Mouse (Mus musculus): ENCODE measurements around the gene Rsc1a1.
A peak's percentile ranks its signal among the peaks of the same experiment; 100 is the strongest.

The Rsc1a1 gene

DNA sequence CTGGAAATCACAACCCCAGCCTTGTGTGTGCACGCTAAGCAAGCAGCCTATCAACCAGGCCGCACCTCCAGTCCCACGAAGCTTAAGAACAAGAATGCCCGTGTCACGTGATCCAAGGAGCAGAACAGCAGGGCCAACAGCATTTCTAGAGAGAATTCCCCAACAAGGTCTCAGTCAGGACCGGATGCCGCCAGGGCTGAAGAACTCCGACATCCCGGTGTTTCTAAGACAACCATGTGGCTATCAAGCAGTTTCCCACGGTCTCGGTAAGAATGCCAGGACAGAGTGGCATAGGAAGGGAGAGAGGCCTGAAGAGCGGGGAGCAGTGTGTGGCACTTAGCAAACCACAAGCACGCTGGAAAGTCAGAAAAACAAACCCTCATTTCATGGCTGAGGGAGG, 31.6 kb downstream of the Rsc1a1 start:
- DNase-seq (ENCODE audit: low spot score in 2 of 2): no peak

DNA sequence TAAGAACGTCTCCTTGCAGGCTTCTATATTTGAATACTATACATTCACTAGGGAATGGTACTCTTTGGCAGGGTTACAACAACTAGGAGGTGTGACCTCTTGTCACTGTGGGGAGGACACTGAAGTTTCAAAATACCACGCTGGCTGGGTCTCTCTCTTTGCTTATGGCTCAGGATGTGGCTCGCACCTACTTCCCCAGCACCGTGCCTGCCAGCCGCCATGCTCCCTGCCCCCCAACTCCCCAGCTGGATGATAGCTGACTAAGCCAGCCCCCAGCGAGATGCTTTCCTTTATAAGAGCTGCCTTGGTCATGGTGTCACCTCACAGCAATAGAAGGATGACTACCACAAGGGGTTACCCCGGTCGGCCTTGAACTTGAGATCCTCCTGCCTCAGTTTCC, 32.4 kb downstream of the Rsc1a1 start:
- no peak for DNase-seq (ENCODE audit: low spot score in 2 of 2)

DNA sequence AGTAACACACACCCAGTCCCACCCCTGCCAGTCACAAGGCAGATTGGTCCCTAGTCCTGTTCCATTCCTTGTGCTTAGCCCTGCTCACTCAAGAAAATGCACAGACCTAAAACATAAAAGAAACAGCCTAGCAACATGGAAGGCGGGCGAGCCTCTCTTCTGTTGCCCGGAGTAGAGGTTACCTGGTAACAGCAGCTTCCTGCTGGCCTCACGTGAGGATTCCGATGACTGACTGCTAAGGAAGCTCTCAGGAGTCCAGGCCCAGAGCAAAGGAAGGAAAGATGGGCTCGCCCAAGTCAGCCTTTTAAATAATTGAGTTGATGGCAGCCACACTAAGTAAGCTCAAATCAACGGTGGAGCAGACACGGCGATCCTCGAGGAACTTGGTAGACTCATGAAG, 33.5 kb downstream of the Rsc1a1 start:
- DNase-seq (ENCODE audit: low spot score in 2 of 2): no peak

DNA sequence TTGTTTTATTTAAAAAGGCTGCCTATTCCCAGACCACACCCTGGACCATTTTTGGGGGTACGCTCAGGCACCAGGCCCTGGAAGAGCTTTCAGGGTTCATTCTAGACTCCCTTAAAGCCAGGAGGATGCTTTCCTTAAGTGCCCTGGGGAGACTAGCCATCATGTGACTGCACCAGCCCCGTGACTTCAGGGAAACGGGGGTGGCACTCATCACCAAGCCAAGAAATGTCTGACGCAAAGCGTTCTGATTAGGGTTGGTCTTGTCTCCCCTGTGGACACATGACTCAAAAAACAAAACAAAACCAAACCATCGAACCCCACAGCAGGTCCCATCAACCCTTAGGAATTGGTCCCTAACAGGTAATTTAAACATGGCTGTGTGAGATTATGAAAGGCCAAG, 34.1 kb downstream of the Rsc1a1 start:
- DNase-seq (ENCODE audit: low spot score in 2 of 2): no peak

DNA sequence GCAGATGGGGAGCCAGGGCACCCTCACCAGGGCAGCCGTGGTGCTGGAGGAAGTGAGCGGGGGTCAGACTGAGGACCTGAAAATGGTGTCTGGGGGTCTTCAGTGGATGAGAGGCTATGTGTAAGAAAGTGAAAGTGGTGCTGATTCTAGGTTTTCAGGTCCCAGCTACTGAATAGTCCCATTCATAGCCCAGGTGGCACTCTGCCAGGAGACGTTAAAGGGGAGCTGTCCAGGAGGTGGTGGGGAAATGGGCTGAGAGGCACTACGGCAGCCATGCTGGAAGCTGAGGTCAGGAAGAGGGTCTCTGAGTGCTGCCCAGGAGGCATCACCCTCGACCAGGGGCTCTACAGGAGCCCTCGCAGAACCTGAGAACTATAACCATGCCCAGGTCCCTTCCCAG, 36.2 kb downstream of the Rsc1a1 start:
- DNase-seq (ENCODE audit: low spot score in 2 of 2): no peak

DNA sequence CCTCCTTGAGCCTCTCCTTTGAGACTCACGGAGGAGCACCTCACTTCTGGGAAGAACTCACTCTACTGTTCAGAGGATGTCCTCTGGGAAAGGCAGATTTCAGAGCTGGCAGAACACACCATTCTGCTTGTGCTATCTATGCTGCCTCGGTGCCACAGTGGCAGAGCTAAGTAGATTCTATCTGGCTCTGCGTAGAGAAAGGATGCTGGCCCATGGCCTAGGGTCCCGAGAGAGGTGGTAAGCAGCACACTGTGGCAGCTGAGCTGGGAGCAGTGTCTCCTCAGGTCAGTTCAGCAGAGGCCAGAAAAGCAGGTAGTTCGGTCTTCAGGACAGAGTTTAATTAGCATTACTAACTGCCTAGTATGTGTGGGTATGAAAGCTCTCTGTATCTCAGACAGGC, 37.1 kb downstream of the Rsc1a1 start:
- no peak for DNase-seq (ENCODE audit: low spot score in 2 of 2)

DNA sequence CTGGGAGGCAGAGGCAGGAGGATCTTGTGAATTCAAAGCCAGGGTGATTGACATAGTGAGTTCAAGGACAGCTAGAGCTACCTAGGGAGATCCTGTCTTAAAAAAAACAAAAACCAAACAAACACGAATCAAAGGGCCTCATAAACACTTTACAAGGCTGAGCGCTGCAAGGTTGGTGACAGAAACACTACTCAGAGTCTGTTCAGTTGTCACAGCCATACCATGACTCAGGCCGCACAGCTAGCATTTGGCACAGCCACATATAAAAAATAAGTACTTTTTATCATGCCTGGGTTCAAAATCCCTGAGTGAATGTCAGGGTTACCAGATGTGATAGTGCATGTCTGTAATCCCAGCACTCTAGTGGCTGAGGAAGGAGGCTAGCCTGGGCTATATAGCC, 38.2 kb downstream of the Rsc1a1 start:
- DNase-seq (ENCODE audit: low spot score in 2 of 2): no peak

DNA sequence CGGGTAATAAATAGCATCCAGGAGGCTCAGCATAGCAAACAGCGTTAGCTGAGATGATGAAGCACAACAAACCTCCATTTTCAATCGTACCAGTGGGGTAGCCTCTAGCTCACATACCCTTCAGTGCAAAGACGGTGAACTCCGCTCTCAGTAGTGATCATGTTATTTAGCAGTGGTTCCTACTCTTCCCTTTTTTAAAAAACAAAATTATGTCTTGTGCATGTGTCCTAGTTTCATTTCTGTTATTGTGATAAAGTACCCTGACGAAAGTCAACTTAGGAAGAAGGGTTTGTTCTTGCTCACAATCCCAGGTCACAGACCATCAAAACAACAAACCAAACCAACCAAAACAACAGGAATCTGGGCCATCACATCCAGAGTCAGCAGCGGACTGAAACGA, 39.4 kb downstream of the Rsc1a1 start:
- DNase-seq (ENCODE audit: low spot score in 2 of 2): no peak

DNA sequence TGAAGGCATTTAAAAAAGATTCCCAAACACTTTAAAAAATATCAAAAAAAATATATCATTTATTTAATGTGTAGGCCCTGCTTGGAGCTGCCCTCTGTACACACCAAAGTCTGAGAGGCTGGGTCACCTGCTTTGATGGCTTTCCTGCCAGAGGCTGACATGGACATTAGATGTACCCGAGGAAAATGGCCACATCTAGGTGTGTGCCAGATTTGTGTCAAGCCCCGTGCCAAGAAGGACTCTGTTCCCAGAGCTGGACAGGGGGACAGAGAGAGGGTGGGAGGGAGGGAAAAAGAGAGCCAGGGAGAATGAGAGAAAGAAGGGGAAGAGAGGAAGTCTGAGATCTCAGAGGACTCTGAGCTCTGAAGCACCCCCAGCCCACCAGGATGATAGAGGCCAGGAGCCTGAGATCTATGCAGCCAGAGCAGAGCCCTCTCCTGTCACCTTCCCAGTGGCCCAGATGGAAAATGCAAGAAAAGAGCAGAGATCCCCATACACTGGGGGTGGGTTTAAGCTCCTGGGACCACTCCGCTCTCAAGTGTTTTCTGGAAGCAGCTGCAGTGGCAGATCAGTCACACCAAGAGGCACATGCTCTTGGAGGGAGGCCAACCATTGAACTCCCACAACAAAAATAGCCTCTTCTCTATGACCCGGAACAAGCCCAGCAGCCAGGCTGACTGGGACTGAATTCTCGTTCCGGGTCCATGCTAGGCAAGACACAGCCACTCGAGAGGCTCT, 42.1 kb downstream of the Rsc1a1 start:
- DNase-seq (ENCODE audit: low spot score in 2 of 2): peak in 1 of 2 experiments; percentile 71

DNA sequence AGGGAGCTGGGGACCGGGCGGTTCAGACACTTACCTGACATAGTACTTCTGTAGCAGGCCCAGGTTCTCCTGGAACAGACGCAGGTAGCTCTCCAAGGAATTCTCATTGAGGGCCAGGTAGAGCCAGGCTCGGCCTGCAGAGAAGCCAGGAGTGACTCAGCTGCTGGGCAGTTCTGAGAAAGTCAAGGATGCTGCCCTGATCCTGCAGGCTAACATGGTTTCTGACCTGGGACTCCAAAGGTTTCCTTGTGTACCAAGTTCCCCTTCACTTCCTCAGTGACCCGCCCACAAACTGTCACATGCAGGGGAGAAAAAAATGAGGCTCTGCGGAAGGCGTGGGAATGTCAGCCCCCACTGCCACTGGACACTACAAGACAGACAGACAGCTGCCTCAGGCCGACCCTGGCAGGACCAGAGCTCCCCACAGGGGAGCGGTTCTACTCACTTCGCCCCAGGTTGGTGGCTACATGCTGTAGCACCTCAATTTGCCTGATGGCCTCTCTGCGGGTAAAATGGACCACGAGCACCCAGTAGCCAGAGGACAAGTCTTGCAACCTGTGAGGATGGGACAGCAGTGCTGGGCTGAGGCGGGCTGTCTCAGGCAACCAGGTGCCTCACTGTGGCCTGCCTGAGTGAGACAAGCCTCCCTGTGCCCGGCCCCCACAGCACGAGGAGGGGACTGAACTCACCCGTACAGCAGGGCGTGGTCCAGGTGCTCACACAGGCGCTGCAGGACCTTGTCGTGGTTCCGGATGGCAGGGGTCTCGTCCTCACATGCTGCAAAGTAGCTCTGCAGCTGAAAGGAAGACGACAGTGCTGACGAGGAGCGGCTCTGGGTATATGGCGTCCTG, 43.2 kb downstream of the Rsc1a1 start:
- no peak for DNase-seq (ENCODE audit: low spot score in 2 of 2)

DNA sequence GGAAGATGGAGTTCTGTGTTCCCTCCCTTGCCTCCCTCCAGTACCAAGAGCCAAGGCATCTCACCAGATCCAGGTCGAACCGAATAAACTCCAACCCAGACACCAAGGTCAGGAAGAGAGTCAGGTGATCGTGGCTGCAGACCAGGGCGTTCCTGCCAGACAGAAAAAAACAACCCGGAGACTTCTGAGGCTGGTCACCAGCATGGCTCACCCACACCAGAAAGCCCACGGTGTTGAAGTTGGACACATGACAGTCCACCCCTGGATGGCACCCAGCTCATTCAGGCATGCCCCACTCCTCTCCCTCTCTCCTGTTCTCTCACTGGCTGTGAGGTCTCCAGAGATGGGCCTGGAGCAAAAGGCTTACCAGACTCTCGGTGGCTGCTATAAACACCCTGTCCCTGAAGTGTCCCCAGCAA, 44.0 kb downstream of the Rsc1a1 start:
- DNase-seq (ENCODE audit: low spot score in 2 of 2): no peak

DNA sequence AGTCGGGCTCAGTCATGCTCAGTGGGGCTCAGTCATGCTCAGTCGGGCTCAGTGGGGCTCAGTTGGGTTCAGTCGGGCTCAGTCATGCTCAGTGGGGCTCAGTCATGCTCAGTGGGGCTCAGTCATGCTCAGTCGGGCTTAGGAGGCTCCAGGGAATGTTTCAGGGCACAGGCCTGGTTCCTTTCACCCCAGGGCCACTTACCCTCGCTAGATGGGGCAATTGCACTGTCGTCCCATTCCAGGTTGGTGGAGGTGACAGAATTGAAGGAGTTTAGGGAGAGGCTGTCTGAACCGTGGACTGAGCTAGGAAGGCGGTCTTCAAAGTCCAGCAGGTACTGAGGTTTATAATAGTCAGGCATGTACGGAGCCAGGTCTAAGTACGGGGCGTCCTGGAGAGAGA, 45.9 kb downstream of the Rsc1a1 start:
- DNase-seq (ENCODE audit: low spot score in 2 of 2): no peak

DNA sequence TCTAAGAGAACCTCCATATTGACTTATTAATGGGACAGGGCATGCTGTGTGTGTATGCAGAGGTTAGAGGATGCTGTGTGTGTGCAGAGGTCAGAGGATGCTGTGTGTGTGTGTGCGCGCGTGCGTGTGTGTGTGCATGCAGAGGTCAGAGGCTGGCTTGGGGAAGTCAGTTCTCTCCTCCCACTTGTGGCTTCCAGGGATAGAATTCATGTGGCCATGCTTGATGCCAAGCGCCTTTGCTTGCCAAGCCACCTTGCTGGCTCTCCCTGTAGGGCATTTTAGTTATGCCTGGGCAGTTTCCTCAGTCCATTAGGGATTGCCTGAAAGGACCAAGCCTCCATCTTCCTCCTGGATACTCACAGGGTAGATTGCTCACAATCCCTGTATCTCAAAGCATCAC, 48.7 kb downstream of the Rsc1a1 start:
- no peak for DNase-seq (ENCODE audit: low spot score in 2 of 2)

DNA sequence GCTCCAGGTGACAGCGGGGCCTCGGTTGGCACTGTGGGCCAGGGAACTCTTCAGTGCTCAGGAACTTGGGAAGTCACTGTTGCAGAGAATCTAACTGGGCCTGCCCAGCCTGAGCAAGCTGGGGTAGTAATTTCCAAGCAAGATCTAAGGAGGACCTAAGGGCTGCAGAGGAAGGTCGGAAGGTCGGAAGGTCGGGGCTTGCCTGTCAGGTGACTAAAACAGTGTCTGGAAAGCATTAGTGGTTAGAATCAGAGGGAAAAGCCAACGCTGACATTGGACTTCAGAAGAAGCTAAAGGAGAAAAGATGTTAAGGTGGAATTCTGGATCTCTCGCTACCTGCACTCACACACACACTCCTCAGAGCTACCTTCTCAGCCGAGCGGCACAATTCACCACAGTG, 49.4 kb downstream of the Rsc1a1 start:
- no peak for DNase-seq (ENCODE audit: low spot score in 2 of 2)
